27 mouse cellular contexts compared by ENCODE assay signal in the genomic region with DNA sequence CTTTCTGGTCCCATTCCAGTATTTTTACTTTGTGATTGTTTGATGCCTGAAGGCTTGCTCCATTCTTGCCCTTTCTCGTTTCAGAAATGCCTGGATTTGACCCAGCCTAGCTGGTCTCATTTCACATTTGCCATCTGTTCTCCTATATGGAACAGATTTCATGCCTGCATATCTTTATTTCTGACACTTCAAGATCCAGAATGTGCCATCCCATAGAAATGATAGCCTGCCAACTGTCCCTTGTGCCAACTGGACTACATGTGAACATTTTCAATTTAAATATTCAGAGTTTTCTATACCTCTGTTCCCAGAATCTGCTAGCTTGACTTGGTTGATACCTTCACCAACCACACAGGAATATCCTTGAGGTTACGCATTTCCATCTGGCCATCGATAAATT.
DNase-seq lines count a peak whose midpoint lies in the region; ATAC-seq and TF ChIP-seq lines count a peak whose summit lies in the region.
"Had no signal": no experiment of that assay in that cellular context is flagged by ENCODE, and none has a peak within 500 bp of the region (broad histone marks: within the 10 kb centered on the region; RNA-seq: fewer than 3 reads in every experiment).

No protein-coding gene starts in this region.

- peak; percentile 1 for DNase-seq in cerebellum, adult 8-10 months
- DNase-seq in cerebellum, postnatal 4 days (ENCODE audit: low spot score in 2 of 2) = no peak
- DNase-seq in forebrain, embryonic 11.5 days (ENCODE audit: low spot score) = no peak
- DNase-seq in left cerebral cortex, postnatal 4 days = peak; percentile 4
- no peak for DNase-seq in left cerebral cortex, adult 2 months (ENCODE audit: extremely low spot score in 1 of 2, low spot score in 2 of 2)
- DNase-seq in brain, embryonic 14.5 days (ENCODE audit: low read depth) = peak; percentile 74
- no peak for DNase-seq in gastrocnemius, postnatal 10 days
- DNase-seq: adrenal gland, adult 8-10 months; gastrocnemius, postnatal 14 days; heart, postnatal 36 days; kidney, adult 2 months; kidney, postnatal 36 days; liver, postnatal 0 days; lung, postnatal 36 days; spleen, adult 18-20 months; thymus, postnatal 14 days had no signal

- WGBS in forebrain, embryonic 13.5 days = 91% methylated on average over 3 of the region's 3 CpGs
- WGBS in forebrain, embryonic 11.5 days = 86% methylated on average over 3 of the region's 3 CpGs

- no peak for TF ChIP-seq CTCF in left cerebral cortex, adult 2 months (IDR thresholded peaks at IDR 0.05)
- no peak for TF ChIP-seq CTCF in brain, embryonic 14.5 days (IDR thresholded peaks at IDR 0.05; ENCODE audit: borderline replicate concordance, extremely low read depth, insufficient read depth, insufficient read length)

- H3K4me2 ChIP-seq in forebrain, embryonic 13.5 days = no peak overlapping the region
- no peak overlapping the region for H3K4me2 ChIP-seq in forebrain, embryonic 11.5 days (ENCODE audit: low read depth, low read length, severe bottlenecking)
- H3K4me2 ChIP-seq: embryonic facial prominence, embryonic 13.5 days; hindbrain, embryonic 12.5 days; intestine, embryonic 15.5 days; liver, embryonic 12.5 days; midbrain, embryonic 11.5 days had no signal

- H3K27me3 ChIP-seq in forebrain, embryonic 13.5 days = no peaks in the 10 kb centered on the region
- no peaks in the 10 kb centered on the region for H3K27me3 ChIP-seq in forebrain, embryonic 11.5 days (ENCODE audit: control insufficient read depth, insufficient read depth, low read length)
- H3K27me3 ChIP-seq: embryonic facial prominence, embryonic 13.5 days; hindbrain, embryonic 12.5 days; intestine, embryonic 15.5 days; liver, embryonic 12.5 days had no signal

- no peak overlapping the region for H3K9ac ChIP-seq in forebrain, embryonic 13.5 days
- no peak overlapping the region for H3K9ac ChIP-seq in forebrain, embryonic 11.5 days (ENCODE audit: low read length)
- H3K9ac ChIP-seq: embryonic facial prominence, embryonic 13.5 days; hindbrain, embryonic 12.5 days; intestine, embryonic 15.5 days; liver, embryonic 12.5 days; liver, postnatal 0 days had no signal

- no peaks in the 10 kb centered on the region for H3K4me1 ChIP-seq in forebrain, embryonic 13.5 days
- H3K4me1 ChIP-seq in forebrain, embryonic 11.5 days (replicated peaks; ENCODE audit: control insufficient read depth, insufficient read depth, low read length) = no peaks in the 10 kb centered on the region
- H3K4me1 ChIP-seq: embryonic facial prominence, embryonic 13.5 days; heart, embryonic 10.5 days; hindbrain, embryonic 12.5 days; intestine, embryonic 15.5 days; liver, embryonic 12.5 days had no signal

- ATAC-seq in forebrain, embryonic 13.5 days = peak; percentile 65; the same call in 1 of the 2 replicates
- no peak for ATAC-seq in forebrain, embryonic 11.5 days (replicated peaks; ENCODE audit: low FRiP score)
- ATAC-seq: hindbrain, postnatal 0 days; intestine, embryonic 15.5 days; liver, embryonic 12.5 days; liver, postnatal 0 days; midbrain, embryonic 16.5 days had no signal

- TF ChIP-seq POLR2A in brain, embryonic 14.5 days (IDR thresholded peaks at IDR 0.05; ENCODE audit: borderline replicate concordance, extremely low read depth, insufficient read depth, insufficient read length, poor library complexity, severe bottlenecking) = no peak

- no peaks in the 10 kb centered on the region for H3K36me3 ChIP-seq in forebrain, embryonic 13.5 days (ENCODE audit: poor library complexity, severe bottlenecking)
- H3K36me3 ChIP-seq in forebrain, embryonic 11.5 days (ENCODE audit: control insufficient read depth, insufficient read depth, low read length) = no peaks in the 10 kb centered on the region
- H3K36me3 ChIP-seq: embryonic facial prominence, embryonic 13.5 days; G1E; heart, embryonic 10.5 days; hindbrain, embryonic 12.5 days; intestine, embryonic 15.5 days; liver, embryonic 12.5 days had no signal

- no peak overlapping the region for H3K27ac ChIP-seq in forebrain, embryonic 13.5 days
- H3K27ac ChIP-seq in forebrain, embryonic 11.5 days (ENCODE audit: low read depth, low read length) = no peak overlapping the region
- no peak overlapping the region for H3K27ac ChIP-seq in left cerebral cortex, adult 2 months
- H3K27ac ChIP-seq: embryonic facial prominence, embryonic 13.5 days; heart, embryonic 10.5 days; hindbrain, embryonic 12.5 days; hindbrain, postnatal 0 days; intestine, embryonic 15.5 days; layer of hippocampus, adult 2 months; liver, embryonic 12.5 days had no signal

- H3K9me3 ChIP-seq in forebrain, embryonic 13.5 days (replicated peaks) = no peaks in the 10 kb centered on the region
- no peaks in the 10 kb centered on the region for H3K9me3 ChIP-seq in forebrain, embryonic 11.5 days (ENCODE audit: control insufficient read depth, low read length)
- H3K9me3 ChIP-seq: embryonic facial prominence, embryonic 13.5 days; G1E; heart, embryonic 10.5 days; hindbrain, embryonic 12.5 days; intestine, embryonic 15.5 days; liver, embryonic 12.5 days had no signal

- no peak overlapping the region for H3K4me3 ChIP-seq in forebrain, embryonic 13.5 days
- H3K4me3 ChIP-seq in forebrain, embryonic 11.5 days (ENCODE audit: low read depth, low read length) = no peak overlapping the region
- no peak overlapping the region for H3K4me3 ChIP-seq in left cerebral cortex, adult 2 months
- H3K4me3 ChIP-seq: embryonic facial prominence, embryonic 13.5 days; heart, embryonic 10.5 days; hindbrain, embryonic 12.5 days; intestine, embryonic 15.5 days; layer of hippocampus, adult 2 months; liver, embryonic 12.5 days had no signal

- intact Hi-C loops in left cerebral cortex, postnatal 4 days (cut with DNase I) = no loop called here
- intact Hi-C loops in left cerebral cortex, adult 2 months (cut with DNase I) = no loop called here

Comparison
In these comparisons a context has a peak if more than half of its experiments do, and no peak if none do; other contexts are left out.
1. DNase-seq: peak in cerebellum, adult 8-10 months (single experiment), left cerebral cortex, postnatal 4 days (single experiment) and brain, embryonic 14.5 days (single experiment); none in cerebellum, postnatal 4 days (0 of 2), forebrain, embryonic 11.5 days (single experiment), left cerebral cortex, adult 2 months (0 of 2) and gastrocnemius, postnatal 10 days (single experiment).